Mouse (Mus musculus) urinary bladder, postnatal 14 days (tissue): ENCODE results near the gene Rgl1.

Experiments
- DNase-seq: peaks from one replicate; pipeline ENCODE4 v3.0.0; 2021; ENCODE audit warnings: low spot score

Rgl1 gene

DNA sequence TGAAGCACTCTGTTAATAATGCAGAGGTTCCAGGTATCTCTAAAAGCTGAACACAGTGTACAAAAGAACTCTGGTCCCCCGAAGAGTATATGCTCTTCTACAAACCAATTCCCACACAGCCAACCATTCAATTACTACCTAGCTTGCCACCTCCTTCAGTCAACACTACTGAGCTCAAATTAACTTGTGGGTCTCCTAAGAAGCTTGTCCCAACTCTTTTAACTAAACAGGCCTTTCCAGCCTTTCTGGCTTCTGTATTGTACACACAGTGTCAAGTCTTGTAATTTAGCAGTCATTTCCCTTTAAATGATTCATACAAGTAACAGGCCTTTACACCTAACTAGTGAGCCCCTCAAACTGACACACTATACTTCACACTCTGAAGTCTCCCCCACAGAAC lies 48.8 kb downstream of the Rgl1 start:
- DNase-seq: no peak

DNA sequence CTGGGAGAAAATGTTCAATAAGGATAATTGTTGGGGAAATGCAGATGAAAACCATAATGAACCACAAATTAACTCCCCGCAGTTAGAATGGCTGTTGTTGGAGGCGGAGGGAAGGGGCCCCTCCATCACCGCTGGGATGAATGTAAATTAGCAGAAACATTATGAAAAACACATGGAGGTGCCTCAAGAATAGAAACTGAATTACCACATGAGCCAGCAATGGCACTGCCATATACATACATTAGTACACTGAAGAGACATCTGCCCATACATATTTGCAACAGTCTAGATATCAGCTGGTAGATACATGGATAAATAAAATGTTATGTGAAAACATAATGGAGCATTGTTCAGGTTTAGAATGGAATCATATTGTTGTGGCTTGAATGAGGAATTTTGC lies 51.7 kb downstream of the Rgl1 start:
- no peak for DNase-seq

DNA sequence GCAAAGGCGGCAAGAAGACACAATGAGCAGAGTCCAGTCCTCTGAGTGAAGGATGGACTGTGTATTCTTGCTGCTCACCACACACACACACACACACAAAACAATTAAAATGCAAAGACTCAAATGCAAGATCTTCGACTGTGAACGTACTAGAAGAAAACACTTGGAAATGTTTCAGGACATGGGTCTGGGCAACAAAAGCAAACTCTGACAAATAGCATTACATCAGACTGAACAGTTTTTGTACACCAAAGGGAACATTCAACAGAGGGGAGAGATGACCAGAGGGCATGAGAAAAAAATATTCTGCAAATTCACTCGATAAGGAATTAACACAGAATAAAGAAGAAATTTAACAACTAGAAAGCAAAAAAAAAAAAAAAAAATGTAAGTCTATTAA lies 52.2 kb downstream of the Rgl1 start:
- no peak for DNase-seq

DNA sequence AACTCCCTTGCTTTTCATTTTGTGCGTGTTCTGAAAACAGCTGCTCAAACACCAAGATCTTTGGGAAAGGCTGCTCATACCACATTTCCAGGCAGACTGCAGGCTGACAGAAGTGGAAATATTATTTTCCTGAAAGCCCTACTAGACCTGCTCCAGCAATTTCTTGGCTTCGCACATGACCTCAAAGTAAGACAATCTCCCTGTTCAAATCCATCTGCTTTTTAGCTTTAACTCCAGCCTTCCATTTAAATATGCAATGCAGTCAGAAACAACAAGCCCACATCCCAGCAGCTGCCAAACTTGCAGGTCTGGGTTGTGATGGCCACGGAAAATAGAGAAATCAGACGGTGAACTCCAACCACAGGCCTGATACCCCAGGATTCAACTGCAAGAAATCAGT lies 55.1 kb downstream of the Rgl1 start:
- no peak for DNase-seq

DNA sequence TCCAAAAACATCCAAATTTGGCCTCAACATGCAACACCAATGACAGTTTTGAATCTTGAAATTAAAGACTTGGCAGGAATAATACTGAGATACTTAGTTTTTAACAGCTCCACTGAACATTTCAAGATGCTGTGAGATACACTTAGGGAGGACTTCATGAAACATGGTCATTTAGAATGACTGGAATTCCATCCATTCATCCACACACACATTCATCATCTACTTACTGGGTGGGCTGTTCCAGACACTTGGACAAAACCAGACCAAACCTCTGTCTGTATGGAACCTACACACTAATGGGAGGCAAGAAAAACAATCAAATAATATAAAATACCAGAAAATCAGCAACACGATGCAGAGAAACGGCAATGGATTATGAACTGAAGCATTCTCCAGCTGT lies 58.6 kb downstream of the Rgl1 start:
- DNase-seq: no peak

DNA sequence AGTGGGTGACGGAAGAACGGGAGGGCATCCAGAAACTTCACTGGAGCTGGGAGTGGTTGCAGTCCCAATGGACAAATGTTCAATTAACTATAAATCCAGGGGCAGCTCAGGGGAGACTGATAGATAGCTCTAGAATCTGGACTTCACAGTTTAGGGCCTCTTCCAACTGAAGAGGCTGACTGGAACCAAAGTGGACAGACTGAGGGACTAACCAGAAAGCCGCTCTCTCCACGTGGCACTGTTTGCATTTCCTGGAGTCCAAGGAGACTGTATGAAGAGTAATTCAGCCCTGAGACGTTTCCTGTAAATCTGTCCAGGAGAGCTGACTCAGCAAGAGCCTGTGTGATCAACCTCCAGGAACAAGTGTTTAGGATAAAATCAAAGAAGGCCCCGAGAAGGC lies 62.2 kb downstream of the Rgl1 start:
- no peak for DNase-seq

DNA sequence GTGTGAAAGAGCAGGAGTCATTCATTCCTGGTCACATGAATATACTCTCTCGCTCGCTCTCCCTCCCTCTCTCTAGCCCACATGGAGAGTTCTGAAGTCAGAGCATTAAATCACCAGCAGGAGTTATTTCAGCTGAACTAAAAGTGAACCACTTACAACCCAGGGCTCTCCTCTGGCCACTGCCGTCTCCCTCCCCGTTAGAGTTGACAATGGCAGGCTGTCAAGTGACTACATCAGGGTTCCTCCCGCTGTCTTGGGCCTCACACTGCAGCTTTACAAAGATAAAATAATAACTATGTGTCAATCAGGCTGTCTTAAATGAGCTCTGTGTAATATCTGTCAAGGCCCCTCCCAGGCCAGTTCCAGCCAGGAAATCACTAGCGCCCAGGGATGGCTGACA lies 63.2 kb downstream of the Rgl1 start:
- DNase-seq: no peak

DNA sequence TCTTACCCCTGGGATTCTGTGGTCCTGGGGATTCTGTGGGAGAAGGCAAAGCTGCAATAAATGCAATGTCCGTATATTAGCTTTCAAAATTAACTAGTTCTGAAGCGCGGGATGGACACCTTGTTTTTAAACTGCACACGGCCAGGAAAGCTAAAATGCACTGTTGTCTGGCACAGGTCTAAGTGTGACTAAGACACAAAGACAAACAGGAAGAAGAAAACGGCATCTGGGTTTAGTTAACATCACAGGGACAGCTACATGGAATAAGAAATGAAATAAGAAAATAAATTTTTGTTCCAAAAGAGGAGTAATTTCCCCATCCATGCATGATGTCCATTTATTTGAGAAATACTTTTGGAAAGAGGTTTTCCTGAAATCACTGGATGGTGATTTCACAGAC lies 65.1 kb downstream of the Rgl1 start:
- no peak for DNase-seq

DNA sequence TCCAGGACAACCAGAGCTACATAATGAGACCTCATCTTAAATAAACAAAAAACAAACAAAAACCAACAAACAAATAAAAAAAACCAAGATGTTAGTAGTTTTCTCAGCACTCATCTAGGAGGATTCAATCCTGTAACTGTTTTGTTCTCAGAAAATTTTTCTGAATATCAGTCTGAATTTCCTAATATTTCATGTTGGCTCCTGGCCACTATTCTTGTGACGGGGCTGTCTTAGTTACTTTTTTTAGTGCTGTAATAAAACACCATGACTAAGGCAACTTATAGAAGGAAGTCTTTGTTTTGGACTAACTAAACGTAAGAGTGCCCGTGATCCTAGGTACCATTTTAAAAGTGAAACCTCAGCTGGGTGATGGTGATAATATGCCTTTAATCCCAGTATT lies 68.8 kb downstream of the Rgl1 start:
- no peak for DNase-seq

DNA sequence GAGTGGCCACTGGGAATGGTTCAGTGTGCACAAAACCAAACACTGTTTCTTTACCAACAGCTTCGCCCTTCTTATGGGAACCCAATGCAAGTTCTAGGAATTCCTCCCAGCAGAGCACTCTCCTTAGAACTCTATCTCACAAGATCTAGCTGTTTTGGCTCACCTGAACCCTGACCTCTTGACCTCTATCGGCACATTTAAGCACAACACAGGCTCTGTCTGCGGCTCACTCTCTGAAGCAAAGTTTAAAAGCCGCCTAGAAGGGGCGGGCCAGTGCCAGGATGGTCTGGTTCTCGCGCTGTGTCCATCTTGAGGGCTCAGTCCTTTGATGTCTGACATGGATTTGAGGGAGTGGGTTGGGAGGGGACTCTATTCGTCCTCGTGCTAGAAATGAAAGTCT lies 70.7 kb downstream of the Rgl1 start:
- DNase-seq: no peak

DNA sequence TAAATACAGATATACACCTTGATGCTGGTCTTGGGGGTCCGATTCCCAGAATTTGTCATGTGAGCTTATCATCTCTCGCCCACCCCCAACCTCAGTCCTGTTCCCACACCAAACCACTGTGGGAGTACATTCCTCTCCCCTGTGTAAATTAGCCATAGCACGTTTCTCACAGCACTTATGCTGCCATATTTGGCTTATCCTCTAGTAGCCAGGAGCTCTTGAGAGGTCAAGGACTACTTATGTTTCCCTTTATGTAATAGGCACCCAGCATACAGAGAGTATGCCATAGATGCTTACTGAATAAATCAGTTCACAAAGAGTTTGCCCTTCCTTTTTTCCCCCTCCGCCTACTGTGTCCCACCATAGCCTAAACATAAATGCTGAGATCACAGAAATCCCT lies 76.2 kb downstream of the Rgl1 start:
- no peak for DNase-seq

DNA sequence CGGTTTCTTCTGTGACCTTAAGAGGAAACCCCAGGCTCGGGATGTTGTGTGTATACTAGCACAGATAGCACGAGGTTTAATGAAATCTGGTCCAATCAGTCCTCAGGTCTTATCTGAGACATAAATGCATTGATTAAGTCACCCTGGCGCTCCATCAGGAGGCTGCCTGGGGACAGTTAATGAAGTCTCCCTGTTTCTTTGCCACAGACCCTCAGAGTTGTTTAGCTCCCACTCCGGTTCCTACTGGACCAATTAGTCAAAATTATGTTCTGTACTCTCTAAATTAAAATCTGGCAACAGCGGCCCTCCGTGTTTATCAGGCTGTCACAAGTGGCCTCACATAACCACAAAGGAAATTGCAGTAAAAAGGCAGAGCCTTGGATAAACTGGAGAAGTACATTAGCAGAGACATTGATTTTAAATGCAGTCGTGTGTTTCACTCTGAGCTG lies 78.4 kb downstream of the Rgl1 start:
- no peak for DNase-seq

DNA sequence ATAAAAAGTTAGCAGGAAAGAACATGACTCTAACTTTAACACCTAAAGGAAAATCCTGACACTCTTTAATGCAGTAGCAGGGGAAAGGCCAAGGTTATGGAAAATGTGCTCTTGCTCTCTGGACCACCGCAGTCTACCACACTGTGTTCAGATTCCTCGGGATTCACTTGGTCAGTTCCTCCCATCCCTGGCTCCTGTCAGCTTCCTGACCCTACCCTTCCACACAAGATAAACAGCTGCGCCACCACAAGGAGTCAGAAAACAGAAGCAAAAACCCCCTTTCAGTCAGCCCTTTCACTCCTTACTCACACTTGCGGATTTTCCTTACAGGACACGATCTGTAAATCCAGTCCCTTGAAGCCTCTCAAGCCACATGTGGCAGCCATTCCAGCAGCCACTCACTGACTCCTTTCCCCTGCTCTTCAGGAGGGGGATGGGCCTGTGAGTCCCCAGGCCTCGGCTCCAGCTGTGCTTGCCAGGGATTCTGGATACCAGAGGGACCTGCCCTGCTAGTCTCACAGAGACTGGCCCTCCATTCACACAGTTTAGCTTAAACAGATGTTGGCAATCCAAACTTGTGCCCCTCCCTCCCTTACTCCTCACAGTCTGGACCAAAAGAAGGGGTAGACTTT lies 78.9 kb downstream of the Rgl1 start:
- peak; percentile 20 for DNase-seq

DNA sequence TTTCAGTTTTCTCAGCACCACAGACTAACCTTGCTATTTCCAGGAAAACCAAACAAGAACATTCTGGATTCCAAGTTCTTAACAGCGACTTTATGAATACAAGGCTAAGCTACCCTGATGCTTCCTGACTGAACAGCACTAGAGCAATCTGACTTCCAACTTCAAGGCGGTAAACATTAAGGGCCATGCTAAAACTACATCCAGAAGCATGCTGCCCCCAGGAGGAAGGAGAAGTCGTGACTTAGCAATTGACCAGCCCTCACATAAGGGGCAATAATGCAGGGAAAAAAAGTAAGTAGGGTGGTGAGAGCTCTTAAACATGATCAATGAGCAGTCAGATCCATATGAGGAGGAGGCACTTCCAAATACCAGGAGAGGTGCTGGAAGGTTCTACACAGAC lies 80.6 kb downstream of the Rgl1 start:
- no peak for DNase-seq

DNA sequence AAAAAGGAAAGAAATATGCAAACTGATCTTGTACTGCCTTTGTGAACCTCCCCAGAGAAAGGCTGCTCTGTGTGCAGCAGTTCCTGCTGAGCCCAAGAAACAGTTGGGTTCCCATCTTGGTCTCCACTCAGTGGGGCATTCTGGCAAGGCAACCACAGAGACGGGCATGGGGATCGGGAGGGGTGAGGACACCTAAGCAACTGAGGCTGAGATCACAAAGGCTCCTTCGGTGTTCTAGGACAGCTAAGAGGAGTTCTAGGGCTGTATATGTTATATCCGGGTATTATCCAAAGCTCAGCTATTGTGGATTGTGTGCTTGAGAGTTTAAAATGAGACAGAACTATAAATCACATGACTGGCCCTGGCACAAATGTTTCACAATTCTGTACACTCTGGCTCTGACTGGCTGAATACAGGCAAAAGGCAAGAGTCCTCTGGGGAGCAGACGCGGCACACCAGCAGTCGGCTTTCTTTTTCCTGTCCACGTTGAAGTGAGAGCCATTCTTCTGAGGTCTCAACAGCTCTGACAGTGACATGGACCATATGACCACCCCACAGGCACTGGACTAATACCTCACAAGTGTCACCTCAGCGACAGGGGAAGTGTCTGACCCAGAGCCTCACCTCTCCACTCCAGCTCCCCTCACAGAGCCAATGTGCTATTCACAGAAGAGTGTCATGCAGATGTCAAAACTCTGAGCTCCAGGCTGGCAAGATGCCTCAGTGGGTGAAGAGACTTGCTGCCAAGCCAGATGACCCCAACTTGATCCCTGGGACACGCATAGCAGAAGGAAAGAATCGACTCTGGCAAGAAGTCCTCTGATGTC lies 83.6 kb downstream of the Rgl1 start:
- no peak for DNase-seq

DNA sequence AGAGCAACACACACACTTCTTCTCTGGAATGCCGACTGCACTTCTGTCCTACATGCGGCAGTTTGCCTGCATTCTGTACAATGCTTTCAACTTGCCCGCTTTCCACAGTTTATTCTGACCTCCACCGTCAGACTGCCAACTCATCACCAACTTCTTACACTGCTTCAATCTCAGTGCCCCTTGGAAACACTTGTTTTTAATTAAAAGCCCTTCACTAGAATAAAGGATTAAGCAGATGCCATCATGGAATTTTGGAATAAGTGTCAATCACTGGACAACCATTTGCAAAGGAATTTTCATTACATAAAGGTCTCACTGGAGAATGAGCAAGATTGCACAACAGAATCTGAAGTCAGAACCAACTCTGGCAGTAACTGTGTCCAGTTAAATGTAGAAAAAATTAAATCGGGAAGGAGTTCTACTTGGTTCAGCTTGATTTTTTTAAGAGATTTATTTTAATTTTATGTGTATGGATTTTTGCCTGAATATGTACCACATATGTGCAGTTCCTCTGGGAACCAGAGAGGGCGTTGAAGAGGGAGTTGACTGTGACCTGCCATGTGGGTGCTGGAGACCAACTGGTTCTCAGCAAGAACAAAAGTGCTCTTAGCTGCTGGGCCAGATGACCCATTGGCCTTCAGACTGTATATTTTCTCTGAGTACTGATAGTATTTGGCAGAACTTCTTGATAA lies 84.3 kb downstream of the Rgl1 start:
- peak; percentile 27 for DNase-seq

DNA sequence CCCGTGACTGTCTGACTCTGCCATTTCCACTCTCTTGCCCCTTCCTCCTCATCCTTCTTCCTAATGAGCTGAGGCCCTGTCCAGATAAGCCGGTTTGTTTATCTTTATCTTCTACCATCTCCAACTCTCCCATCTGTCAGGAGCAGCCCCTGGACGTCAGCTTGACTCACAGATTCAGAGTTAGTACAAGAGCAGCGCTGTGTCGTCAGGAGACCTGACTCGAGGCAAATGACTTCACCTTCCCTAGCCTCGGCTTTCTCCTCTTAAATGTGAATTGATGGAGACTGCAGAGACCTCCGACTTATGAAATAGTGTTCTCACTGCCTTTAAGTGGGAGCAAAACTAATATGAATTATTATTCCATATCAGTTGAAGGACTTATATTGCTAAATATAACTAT lies 85.0 kb downstream of the Rgl1 start:
- DNase-seq: no peak

DNA sequence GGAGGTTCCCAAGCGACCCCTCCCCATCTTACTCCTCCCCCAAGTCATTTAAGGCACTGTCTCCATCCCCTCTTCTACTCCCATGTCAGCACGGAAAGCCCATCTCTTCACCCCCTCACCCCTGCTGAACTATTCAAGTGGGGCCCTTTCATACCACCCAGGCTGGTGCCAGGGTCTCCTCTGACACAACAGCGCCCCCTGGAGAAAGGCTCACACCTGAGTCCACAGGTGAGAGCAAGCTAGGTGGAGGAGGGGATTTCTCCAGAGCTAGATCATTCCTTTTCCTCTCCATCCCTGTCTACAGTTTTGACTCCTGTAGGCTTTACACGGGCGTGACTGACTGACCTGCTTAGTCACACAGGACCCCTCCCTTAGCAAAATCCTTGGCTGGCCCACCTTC lies 87.7 kb downstream of the Rgl1 start:
- no peak for DNase-seq

DNA sequence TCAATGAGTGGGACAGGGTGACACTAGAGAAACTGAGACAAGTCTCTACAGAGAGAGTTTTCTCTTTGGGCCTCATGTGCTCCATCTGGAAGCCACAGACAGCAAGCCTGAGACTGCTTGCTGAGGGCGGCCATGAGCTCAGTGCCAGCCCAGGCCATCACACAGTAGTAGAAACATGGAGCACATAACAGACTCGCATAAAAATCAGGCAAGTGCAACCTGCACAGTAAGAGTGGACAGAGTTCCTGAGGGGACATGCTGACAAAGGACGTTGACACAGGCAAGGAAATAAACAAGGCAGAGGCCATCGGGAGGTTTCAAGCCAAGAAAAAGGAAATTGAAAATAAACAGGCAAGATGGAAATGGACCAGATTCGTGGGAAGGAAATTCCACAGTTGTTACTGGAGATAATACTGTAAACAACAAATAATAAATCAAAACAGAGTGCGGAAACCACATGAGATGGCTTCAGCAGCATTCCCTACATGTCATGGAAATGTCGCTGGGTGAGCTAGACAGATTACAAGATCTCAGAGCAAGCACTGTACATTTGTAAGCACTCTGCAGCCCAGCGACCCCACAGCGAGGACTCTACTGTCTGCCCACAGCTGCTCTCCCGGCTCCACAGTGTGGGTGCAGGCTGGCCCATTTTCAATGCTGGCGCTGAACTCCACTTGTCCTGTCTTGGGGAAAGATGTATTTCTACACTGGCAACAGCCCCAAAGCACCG lies 88.5 kb downstream of the Rgl1 start:
- peak; percentile 16 for DNase-seq

DNA sequence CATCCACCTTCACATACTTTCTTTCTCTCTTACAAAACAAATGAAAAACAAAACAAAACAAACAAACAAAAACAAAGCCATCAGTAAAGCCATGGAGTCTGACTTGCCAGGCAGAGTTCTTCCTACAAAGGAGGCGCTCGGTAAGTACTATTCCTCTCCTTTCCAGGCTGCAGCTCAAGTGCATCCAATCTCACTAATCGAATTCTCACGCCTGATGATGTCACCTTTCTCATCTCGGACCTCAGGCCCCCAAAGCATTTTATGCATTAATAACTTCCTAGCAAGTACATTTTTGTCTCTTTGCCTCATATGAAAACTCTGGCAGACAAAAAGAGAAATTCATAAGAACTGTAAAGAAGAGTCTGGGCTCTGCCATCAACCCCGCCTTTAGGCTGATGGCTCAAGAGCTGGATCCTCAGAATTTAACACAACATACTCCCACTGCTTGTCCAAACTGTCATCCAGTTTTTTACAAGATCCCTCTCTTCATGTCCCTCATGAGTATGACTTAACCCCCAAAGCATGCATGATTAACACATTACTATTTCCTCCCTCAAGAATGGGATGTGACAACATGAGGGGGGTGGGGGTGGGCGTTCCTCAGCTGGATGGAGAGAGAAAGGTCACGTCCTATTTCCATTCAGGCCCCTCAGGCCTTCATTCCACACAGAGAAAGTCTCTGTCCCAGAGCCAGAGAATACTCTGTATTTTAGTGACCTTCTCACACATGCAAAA lies 96.5 kb downstream of the Rgl1 start:
- DNase-seq: no peak

DNA sequence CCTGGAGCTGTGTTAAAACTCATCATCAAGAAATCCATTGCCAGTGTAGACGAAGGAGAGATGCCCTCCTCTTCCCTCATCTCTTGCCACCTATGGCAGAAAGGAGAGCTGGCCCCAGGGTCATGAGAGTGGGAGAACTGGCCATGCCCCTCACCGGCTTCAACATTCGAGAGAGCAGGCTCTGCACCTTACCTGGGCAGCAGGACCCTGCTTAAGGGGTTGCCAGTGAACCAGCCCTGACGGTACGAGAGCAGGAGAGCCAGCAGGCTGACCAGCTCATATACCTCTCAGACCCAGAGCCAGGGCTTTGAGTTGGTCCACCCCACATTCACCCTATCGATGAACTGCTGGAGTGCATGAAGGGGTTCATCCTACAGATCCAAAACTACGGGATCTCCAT lies 105.7 kb downstream of the Rgl1 start:
- no peak for DNase-seq

DNA sequence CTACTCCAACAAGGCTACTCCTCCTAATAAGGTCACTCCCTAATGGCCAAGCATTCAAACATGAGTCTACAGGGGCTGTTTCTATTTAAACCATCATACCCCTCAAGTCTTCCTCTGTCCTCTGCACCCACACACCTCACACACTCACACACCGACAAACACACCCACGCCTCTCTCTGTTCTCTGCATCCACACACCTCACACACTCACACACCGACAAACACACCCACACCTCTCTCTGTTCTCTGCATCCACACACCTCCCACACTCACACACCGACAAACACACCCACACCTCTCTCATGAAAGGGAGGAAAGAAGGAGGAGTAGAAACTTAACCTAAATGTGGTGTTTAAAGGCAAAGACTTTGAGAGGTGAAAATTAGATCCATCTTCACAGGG lies 106.2 kb downstream of the Rgl1 start:
- DNase-seq: no peak
